Mouse (Mus musculus) heart, embryonic 14.5 days (tissue): Measurements from ENCODE around the gene Adamts9. TPM values are rescaled to one million over a fixed set of nuclear protein-coding genes. Genes with fewer than 3 reads are reported as not detected.
A peak's percentile ranks its signal among the peaks of the same experiment; 100 is the strongest.

Experiments used
- ATAC-seq: fragments of 200-750 bp; cut with Nextera tagmentation; 2 replicates; pipeline ENCODE4 v1.8.0; 2017; ENCODE audit warnings: low read depth, moderate TSS enrichment; ENCODE audit not compliant: insufficient number of reproducible peaks, insufficient read depth, low FRiP score
- H3K27ac ChIP-seq, 2 experiments: fragments of 200-500 bp in 1 of 2; fragments of 300-500 bp in 1 of 2; sonication (generic) in 1 of 2; replicated peaks in 1 of 2; 2 replicates each; pipeline ENCODE4 v1.5.1; 2012 to 2014; ENCODE audit warnings: low read depth in 2 of 2, low read length in 2 of 2, control low read depth in 1 of 2, mild to moderate bottlenecking in 1 of 2, mixed read lengths in 1 of 2; ENCODE audit not compliant: control insufficient read depth in 1 of 2, insufficient read depth in 1 of 2
- H3K27me3 ChIP-seq: fragments of 300-500 bp; sonication (generic); 2 replicates; pipeline ENCODE4 v1.6.1; 2014; ENCODE audit warnings: mild to moderate bottlenecking, low read length, control low read depth; ENCODE audit not compliant: control insufficient read depth, insufficient read depth
- H3K36me3 ChIP-seq: fragments of 300-500 bp; sonication (generic); 2 replicates; pipeline ENCODE4 v1.6.1; 2014; ENCODE audit warnings: mild to moderate bottlenecking, control low read depth, low read length, mixed read lengths; ENCODE audit not compliant: control insufficient read depth, insufficient read depth
- H3K4me1 ChIP-seq, 2 experiments: fragments of 200-500 bp in 1 of 2; fragments of 300-500 bp in 1 of 2; sonication (generic) in 1 of 2; 2 replicates each; pipeline ENCODE4 v1.6.1; 2012 to 2014; ENCODE audit warnings: low read length in 2 of 2, control low read depth in 1 of 2, mixed read lengths in 1 of 2; ENCODE audit not compliant: control insufficient read depth in 2 of 2, insufficient read depth in 2 of 2
- H3K4me2 ChIP-seq: fragments of 300-500 bp; sonication (generic); 2 replicates; pipeline ENCODE4 v1.6.1; 2014; ENCODE audit warnings: mild to moderate bottlenecking, low read length
- H3K4me3 ChIP-seq, 2 experiments: fragments of 200-500 bp in 1 of 2; fragments of 300-500 bp in 1 of 2; sonication (generic) in 1 of 2; 2 replicates each; pipeline ENCODE4 v1.5.1; 2012 to 2014; ENCODE audit warnings: low read length in 2 of 2, mild to moderate bottlenecking in 2 of 2, control low read depth in 1 of 2, low read depth in 1 of 2, moderate library complexity in 1 of 2; ENCODE audit not compliant: control insufficient read depth in 1 of 2, insufficient read depth in 1 of 2
- H3K9ac ChIP-seq: fragments of 300-500 bp; sonication (generic); 2 replicates; pipeline ENCODE4 v1.6.1; 2014; ENCODE audit warnings: mild to moderate bottlenecking, low read length
- H3K9me3 ChIP-seq: fragments of 300-500 bp; sonication (generic); 2 replicates; pipeline ENCODE4 v1.6.1; 2016; ENCODE audit warnings: low read length, control low read depth; ENCODE audit not compliant: control insufficient read depth
- WGBS: fragments of 180-500 bp; shearing (Covaris S2); extraction: QIAGEN DNeasy Blood & Tissue Kit; methylation state at CpG from one replicate; pipeline ENCODE4 v1.1.7; 2014; 5-methylcytosine and 5-hydroxymethylcytosine counted together
- polyA plus RNA-seq: library from polyadenylated mRNA; unstranded; fragments of >200 nt; fragmentation: Nextera tagmentation; extraction: Ambion mirVana; gene quantifications from 2 replicates; pipeline ENCODE4 v1.2.1, GENCODE M21; 2014

Gene Adamts9
- polyA plus RNA-seq, 1 experiment from 2014 or later = 6.2 TPM

GRCm38 (mm10) chr6:92883131-92883900 lies 60.0 kb downstream of the Adamts9 start:
- 62% methylated on average over 9 of the region's 9 CpGs for WGBS
- no peaks in the 10 kb centered on the region for H3K27me3 ChIP-seq
- no peaks in the 10 kb centered on the region for H3K9me3 ChIP-seq
- ATAC-seq = no peak
- no peak overlapping the region for H3K4me2 ChIP-seq
- no peak overlapping the region for H3K27ac ChIP-seq
- H3K4me1 ChIP-seq = peaks cover 0 to 2% of the 10 kb centered on the region in 2 experiments; a peak in 1 of 4 replicates
- no peak overlapping the region for H3K4me3 ChIP-seq
- peaks cover 87% of the 10 kb centered on the region for H3K36me3 ChIP-seq
- no peak overlapping the region for H3K9ac ChIP-seq

GRCm38 (mm10) chr6:92882446-92882845 lies 60.8 kb downstream of the Adamts9 start:
- ATAC-seq = no peak
- Histone ChIP-seq H3K9ac (no peak overlapping the region), H3K36me3 (peaks cover 86% of the 10 kb centered on the region), H3K27ac (peak overlapping the region in 1 of 2 experiments; percentile 31; a peak in 1 of 4 replicates), H3K4me1 (peaks cover 0 to 2% of the 10 kb centered on the region in 2 experiments; a peak in 1 of 4 replicates), H3K4me3 (no peak overlapping the region), H3K4me2 (no peak overlapping the region), H3K27me3 (no peaks in the 10 kb centered on the region), H3K9me3 (no peaks in the 10 kb centered on the region)
- 68% methylated on average over 5 of the region's 5 CpGs for WGBS

GRCm38 (mm10) chr6:92879700-92880265 lies 63.5 kb downstream of the Adamts9 start:
- no peak overlapping the region for H3K4me3 ChIP-seq
- H3K9ac ChIP-seq = no peak overlapping the region
- peaks cover 8% of the 10 kb centered on the region in 2 experiments for H3K4me1 ChIP-seq
- no peak overlapping the region for H3K27ac ChIP-seq
- no peak overlapping the region for H3K4me2 ChIP-seq
- H3K9me3 ChIP-seq = no peaks in the 10 kb centered on the region
- no peak for ATAC-seq
- 90% methylated on average over 14 of the region's 14 CpGs for WGBS
- peaks cover 66% of the 10 kb centered on the region for H3K36me3 ChIP-seq
- H3K27me3 ChIP-seq = no peaks in the 10 kb centered on the region

GRCm38 (mm10) chr6:92878771-92879170 lies 64.5 kb downstream of the Adamts9 start:
- no peak overlapping the region for H3K4me3 ChIP-seq
- no peaks in the 10 kb centered on the region for H3K9me3 ChIP-seq
- no peak for ATAC-seq
- H3K4me2 ChIP-seq = no peak overlapping the region
- no peak overlapping the region for H3K27ac ChIP-seq
- WGBS = 78% methylated on average over 5 of the region's 5 CpGs
- no peaks in the 10 kb centered on the region for H3K27me3 ChIP-seq
- no peak overlapping the region for H3K9ac ChIP-seq
- peaks cover 61% of the 10 kb centered on the region for H3K36me3 ChIP-seq
- peaks cover 8 to 11% of the 10 kb centered on the region in 2 experiments for H3K4me1 ChIP-seq

- ATAC-seq = no peak
- H3K36me3 ChIP-seq = peaks cover 64% of the 10 kb centered on the region
- 92% methylated on average over 4 of the region's 4 CpGs for WGBS
These were observed 66.1 kb downstream of the Adamts9 start for GRCm38 (mm10) chr6:92877236-92877635.

GRCm38 (mm10) chr6:92876121-92876520 lies 67.2 kb downstream of the Adamts9 start:
- Histone ChIP-seq H3K4me1 (peaks cover 6 to 11% of the 10 kb centered on the region in 2 experiments), H3K27ac (no peak overlapping the region), H3K4me3 (no peak overlapping the region), H3K4me2 (no peak overlapping the region), H3K36me3 (peaks cover 68% of the 10 kb centered on the region), H3K9ac (no peak overlapping the region), H3K27me3 (no peaks in the 10 kb centered on the region), H3K9me3 (no peaks in the 10 kb centered on the region)
- ATAC-seq = no peak
- WGBS = 42% methylated on average over 5 of the region's 5 CpGs

More at GRCm38 (mm10) chr6:92877236-92877635, 66.1 kb downstream of the Adamts9 start:
- no peak overlapping the region for H3K9ac ChIP-seq
- H3K27ac ChIP-seq = no peak overlapping the region
- H3K4me1 ChIP-seq = peaks cover 8 to 11% of the 10 kb centered on the region in 2 experiments
- no peaks in the 10 kb centered on the region for H3K9me3 ChIP-seq
- no peak overlapping the region for H3K4me3 ChIP-seq
- H3K27me3 ChIP-seq = no peaks in the 10 kb centered on the region
- H3K4me2 ChIP-seq = no peak overlapping the region

- Histone ChIP-seq H3K9ac (no peak overlapping the region), H3K4me2 (no peak overlapping the region), H3K4me3 (no peak overlapping the region), H3K4me1 (peaks cover 6 to 14% of the 10 kb centered on the region in 2 experiments), H3K27ac (no peak overlapping the region), H3K27me3 (no peaks in the 10 kb centered on the region), H3K36me3 (peaks cover 65% of the 10 kb centered on the region), H3K9me3 (no peaks in the 10 kb centered on the region)
- no peak for ATAC-seq
- 88% methylated on average over 2 of the region's 2 CpGs for WGBS
These were observed 68.0 kb downstream of the Adamts9 start for GRCm38 (mm10) chr6:92875340-92875739.
